Mouse (Mus musculus) spleen, adult 2 months (tissue): ENCODE results near the gene Edaradd. TPM values are rescaled to one million over a fixed set of nuclear protein-coding genes. Genes with fewer than 3 reads are reported as not detected.
A peak's percentile ranks its signal among the peaks of the same experiment; 100 is the strongest.

Source experiments
- DNase-seq, 2 experiments: peaks; one replicate each; pipeline versions ENCODE4 v3.0.0 to v3.0.0-alpha.2; 2012 to 2021; ENCODE audit warnings: low spot score in 2 of 2, low read depth in 1 of 2
- H3K27ac ChIP-seq: fragments of 200-500 bp; 2 replicates; pipeline ENCODE4 v1.5.1; 2012; ENCODE audit warnings: low read length, inconsistent platforms; ENCODE audit not compliant: insufficient read depth
- H3K27me3 ChIP-seq: fragments of 200-500 bp; 2 replicates; pipeline ENCODE4 v1.6.1; 2012; ENCODE audit warnings: mild to moderate bottlenecking, moderate library complexity, low read length, inconsistent platforms; ENCODE audit not compliant: control insufficient read depth, insufficient read depth
- H3K36me3 ChIP-seq: fragments of 200-500 bp; 2 replicates; pipeline ENCODE4 v1.6.1; 2012; ENCODE audit warnings: mild to moderate bottlenecking, low read length, inconsistent platforms; ENCODE audit not compliant: control insufficient read depth, insufficient read depth
- H3K4me1 ChIP-seq: fragments of 200-500 bp; 2 replicates; pipeline ENCODE4 v1.6.1; 2011; ENCODE audit warnings: inconsistent platforms; ENCODE audit not compliant: control insufficient read depth, insufficient read depth, insufficient read length
- H3K4me3 ChIP-seq: fragments of 200-500 bp; 2 replicates; pipeline ENCODE4 v1.5.1; 2011; ENCODE audit warnings: mild to moderate bottlenecking, inconsistent platforms; ENCODE audit not compliant: insufficient read depth, insufficient read length; ENCODE audit errors: extremely low read depth
- CTCF ChIP-seq: fragments of 200-500 bp; IDR thresholded peaks from 2 replicates; pipeline ENCODE4 v1.5.1; 2011; ENCODE audit warnings: mild to moderate bottlenecking, inconsistent platforms; ENCODE audit not compliant: insufficient read depth, insufficient read length, insufficient replicate concordance; ENCODE audit errors: extremely low read depth
- POLR2A ChIP-seq: fragments of 200-500 bp; IDR thresholded peaks from 2 replicates; pipeline ENCODE4 v1.6.1; 2011; ENCODE audit warnings: low read depth, low read length, inconsistent platforms
- WGBS: fragments of 180-500 bp; shearing (Covaris S2); methylation state at CpG from one replicate; pipeline ENCODE4 v1.1.7; 2018; 5-methylcytosine and 5-hydroxymethylcytosine counted together
- polyA plus RNA-seq: library from polyadenylated mRNA; depleted of rRNA; stranded (reverse); fragments of >200 nt; gene quantifications from 2 replicates; pipeline ENCODE4 v1.2.3, GENCODE M21; 2012

The Edaradd gene
- polyA plus RNA-seq, 1 experiment = 4.0 TPM

- Histone ChIP-seq H3K27ac (peak overlapping the region; percentile 87), H3K4me3 (no peak overlapping the region)
Observed at GRCm38 (mm10) chr13:12561729-12562128, 41.5 kb upstream of the Edaradd start.

GRCm38 (mm10) chr13:12559462-12560120, 39.4 kb upstream of the Edaradd start:
- TF ChIP-seq CTCF (no peak), POLR2A (no peak)
- WGBS = 84% methylated on average over 6 of the region's 6 CpGs
- H3K27me3 ChIP-seq = no peaks in the 10 kb centered on the region
- H3K27ac ChIP-seq = no peak overlapping the region
- peaks cover 15% of the 10 kb centered on the region for H3K4me1 ChIP-seq
- no peak overlapping the region for H3K4me3 ChIP-seq
- H3K36me3 ChIP-seq = no peaks in the 10 kb centered on the region
- DNase-seq = no peak

More at GRCm38 (mm10) chr13:12561729-12562128, 41.5 kb upstream of the Edaradd start:
- Histone ChIP-seq H3K27me3 (no peaks in the 10 kb centered on the region), H3K4me1 (peaks cover 18% of the 10 kb centered on the region), H3K36me3 (no peaks in the 10 kb centered on the region)
- peak; percentile 41 to 81 for DNase-seq
- WGBS = 45% methylated on average over 2 of the region's 2 CpGs
- TF ChIP-seq CTCF (no peak), POLR2A (no peak)

GRCm38 (mm10) chr13:12559044-12559443, 38.8 kb upstream of the Edaradd start:
- no peak overlapping the region for H3K4me3 ChIP-seq
- no peak for DNase-seq
- WGBS = 85% methylated on average over 3 of the region's 3 CpGs
- no peaks in the 10 kb centered on the region for H3K27me3 ChIP-seq
- TF ChIP-seq POLR2A = no peak
- no peak for TF ChIP-seq CTCF
- peaks cover 17% of the 10 kb centered on the region for H3K4me1 ChIP-seq
- H3K27ac ChIP-seq = no peak overlapping the region
- H3K36me3 ChIP-seq = no peaks in the 10 kb centered on the region

- DNase-seq = peak in 1 of 2 experiments; percentile 27
- TF ChIP-seq POLR2A = no peak
- no peak for TF ChIP-seq CTCF
- H3K4me1 ChIP-seq = peaks cover 5% of the 10 kb centered on the region; the same call in 1 of the 2 replicates
Observed at GRCm38 (mm10) chr13:12554211-12554610, 34.0 kb upstream of the Edaradd start.

GRCm38 (mm10) chr13:12543880-12544568, 23.8 kb upstream of the Edaradd start:
- 90% methylated on average over 8 of the region's 8 CpGs for WGBS
- no peak overlapping the region for H3K27ac ChIP-seq
- peaks cover 6% of the 10 kb centered on the region; the same call in 1 of the 2 replicates for H3K4me1 ChIP-seq
- H3K4me3 ChIP-seq = no peak overlapping the region
- H3K36me3 ChIP-seq = no peaks in the 10 kb centered on the region
- no peak for DNase-seq
- TF ChIP-seq POLR2A = no peak
- TF ChIP-seq CTCF = no peak
- no peaks in the 10 kb centered on the region for H3K27me3 ChIP-seq

More at GRCm38 (mm10) chr13:12554211-12554610, 34.0 kb upstream of the Edaradd start:
- H3K4me3 ChIP-seq = no peak overlapping the region
- no peaks in the 10 kb centered on the region for H3K27me3 ChIP-seq
- H3K36me3 ChIP-seq = no peaks in the 10 kb centered on the region
- WGBS = 70% methylated on average over 4 of the region's 4 CpGs
- no peak overlapping the region for H3K27ac ChIP-seq

GRCm38 (mm10) chr13:12543246-12543645, 23.0 kb upstream of the Edaradd start:
- no peak for DNase-seq
- H3K36me3 ChIP-seq = no peaks in the 10 kb centered on the region
- no peak overlapping the region for H3K4me3 ChIP-seq
- 89% methylated on average over 5 of the region's 5 CpGs for WGBS
- H3K4me1 ChIP-seq = peaks cover 6% of the 10 kb centered on the region; the same call in 1 of the 2 replicates
- H3K27ac ChIP-seq = no peak overlapping the region
- no peak for TF ChIP-seq POLR2A
- no peak for TF ChIP-seq CTCF
- no peaks in the 10 kb centered on the region for H3K27me3 ChIP-seq
